Mouse (Mus musculus) CH12.LX (cell line): Measurements from ENCODE around the gene D330045A20Rik. TPM values are rescaled to one million over a fixed set of nuclear protein-coding genes. Genes with fewer than 3 reads are reported as not detected.

Source experiments
- DNase-seq: peaks from one replicate; pipeline ENCODE4 v3.0.0-alpha.2; 2013; ENCODE audit errors: extremely low read depth
- H3K27ac ChIP-seq: 2 replicates; pipeline ENCODE4 v1.5.1; 2012; ENCODE audit warnings: low read depth, mild to moderate bottlenecking, control low read depth, moderate library complexity; ENCODE audit not compliant: insufficient read depth
- H3K27me3 ChIP-seq: replicated peaks from 2 replicates; pipeline ENCODE3; 2012; ENCODE audit warnings: inconsistent platforms
- H3K36me3 ChIP-seq, 2 experiments: replicated peaks in 1 of 2; 2 replicates each; pipeline versions ENCODE3 to v1.6.1; 2012; ENCODE audit warnings: inconsistent platforms in 1 of 2, low read length in 1 of 2, mild to moderate bottlenecking in 1 of 2, mixed read lengths in 1 of 2, moderate library complexity in 1 of 2; ENCODE audit not compliant: control insufficient read depth in 1 of 2, insufficient read depth in 1 of 2
- H3K4me1 ChIP-seq, 2 experiments: 2 replicates each; pipeline ENCODE4 v1.6.1; 2012; ENCODE audit warnings: inconsistent platforms in 1 of 2, moderate library complexity in 1 of 2; ENCODE audit not compliant: insufficient read depth in 2 of 2, control insufficient read depth in 1 of 2
- H3K4me2 ChIP-seq: 2 replicates; pipeline ENCODE4 v1.6.1; 2012; ENCODE audit warnings: low read depth, mild to moderate bottlenecking, control low read depth; ENCODE audit not compliant: poor library complexity, insufficient read depth, severe bottlenecking
- H3K4me3 ChIP-seq, 3 experiments: fragments of 150-350 bp in 1 of 3; sonication (generic) in 1 of 3; replicated peaks in 1 of 3; 2 replicates each; pipeline versions ENCODE3 to v1.5.1; 2011 to 2012; ENCODE audit warnings: low read depth in 2 of 3, low read length in 2 of 3, mild to moderate bottlenecking in 2 of 3, moderate library complexity in 2 of 3, control low read depth in 1 of 3, improper control_type of control experiment in 1 of 3, inconsistent platforms in 1 of 3, mixed read lengths in 1 of 3; ENCODE audit not compliant: poor library complexity in 1 of 3
- H3K79me2 ChIP-seq: replicated peaks from 2 replicates; pipeline ENCODE4 v1.6.1; 2012; ENCODE audit warnings: mild to moderate bottlenecking, moderate library complexity; ENCODE audit not compliant: control insufficient read depth, poor library complexity, insufficient read depth, severe bottlenecking; ENCODE audit errors: extremely low read depth
- H3K9ac ChIP-seq: 2 replicates; pipeline ENCODE4 v1.6.1; 2012; ENCODE audit warnings: low read depth, mild to moderate bottlenecking, control low read depth, moderate library complexity; ENCODE audit not compliant: insufficient read depth
- H3K9me3 ChIP-seq: replicated peaks from 2 replicates; pipeline ENCODE3; 2012; ENCODE audit warnings: low read length, inconsistent platforms, mixed read lengths
- CHD1 ChIP-seq: IDR thresholded peaks from 2 replicates; pipeline ENCODE4 v1.6.1; 2012; ENCODE audit warnings: low read depth, low read length, improper control_type of control experiment, inconsistent platforms
- CTCF ChIP-seq, 2 experiments: IDR thresholded peaks in 1 of 2; conservative IDR thresholded peaks in 1 of 2; 2 replicates each; pipeline ENCODE4 v1.5.1; 2011 to 2012; ENCODE audit warnings: low read depth in 2 of 2, low read length in 2 of 2, improper control_type of control experiment in 1 of 2, inconsistent platforms in 1 of 2, mild to moderate bottlenecking in 1 of 2, moderate library complexity in 1 of 2
- ELF1 ChIP-seq: IDR thresholded peaks from 2 replicates; pipeline ENCODE4 v1.6.1; 2014; ENCODE audit warnings: low read depth, mild to moderate bottlenecking, inconsistent platforms, low read length, improper control_type of control experiment
- EP300 ChIP-seq: IDR thresholded peaks from 2 replicates; pipeline ENCODE4 v1.6.1; 2011; ENCODE audit warnings: low read length, improper control_type of control experiment
- GABPA ChIP-seq: IDR thresholded peaks from 2 replicates; pipeline ENCODE4 v1.6.1; 2012; ENCODE audit warnings: low read depth, low read length, improper control_type of control experiment, inconsistent platforms; ENCODE audit not compliant: insufficient replicate concordance
- IRF4 ChIP-seq: IDR thresholded peaks from 2 replicates; pipeline ENCODE4 v1.6.1; 2014; ENCODE audit warnings: low read depth, mild to moderate bottlenecking, inconsistent platforms, low read length, improper control_type of control experiment
- MAFK ChIP-seq: IDR thresholded peaks from 2 replicates; pipeline ENCODE4 v1.6.1; 2011; ENCODE audit warnings: low read length, improper control_type of control experiment; ENCODE audit not compliant: insufficient replicate concordance
- MEF2A ChIP-seq: IDR thresholded peaks from 2 replicates; pipeline ENCODE4 v1.6.1; 2014; ENCODE audit warnings: low read depth, mild to moderate bottlenecking, inconsistent platforms, low read length, improper control_type of control experiment, borderline replicate concordance
- NRF1 ChIP-seq: IDR thresholded peaks from 2 replicates; pipeline ENCODE4 v1.6.1; 2014; ENCODE audit warnings: low read depth, mild to moderate bottlenecking, inconsistent platforms, low read length, improper control_type of control experiment, moderate library complexity
- PAX5 ChIP-seq: IDR thresholded peaks from 2 replicates; pipeline ENCODE4 v1.6.1; 2012; ENCODE audit warnings: low read length, inconsistent platforms, mixed read lengths
- RCOR1 ChIP-seq: conservative IDR thresholded peaks from 2 replicates; pipeline ENCODE4 v1.6.1; 2012; ENCODE audit warnings: low read depth, mild to moderate bottlenecking, inconsistent platforms, low read length, improper control_type of control experiment
- UBTF ChIP-seq: IDR thresholded peaks from 2 replicates; pipeline ENCODE4 v1.6.1; 2012; ENCODE audit warnings: low read depth, mild to moderate bottlenecking, inconsistent platforms, low read length, improper control_type of control experiment, moderate library complexity
- USF2 ChIP-seq: conservative IDR thresholded peaks from 2 replicates; pipeline ENCODE4 v1.6.1; 2011; ENCODE audit warnings: low read depth, low read length, improper control_type of control experiment
- ZMIZ1 ChIP-seq: IDR thresholded peaks from 2 replicates; pipeline ENCODE4 v1.6.1; 2012; ENCODE audit warnings: low read depth, mild to moderate bottlenecking, inconsistent platforms, low read length, improper control_type of control experiment
- dilution Hi-C: fragments of 300-500 bp; cut with MboI; formaldehyde crosslinking; loops from 2 replicates; pipeline ENCODE4 v1.14.3; 2020; ENCODE audit warnings: low sequenced_read_pairs; ENCODE audit not compliant: extremely low pct_unique_long_range_greater_than_20kb, extremely low pct_ligation_motif_present
- in situ Hi-C: fragments of 300-500 bp; cut with MboI; formaldehyde crosslinking; loops from 3 replicates; pipeline ENCODE4 v1.14.3; 2019; ENCODE audit warnings: low sequenced_read_pairs, low pct_ligation_motif_present, low pct_unique_long_range_greater_than_20kb, mixed read lengths
- polyA plus RNA-seq: library from polyadenylated mRNA; unstranded; fragments of >175 nt; gene quantifications from 2 replicates; pipeline ENCODE4 v1.2.1, GENCODE M21; 2012; ENCODE audit warnings: low read depth; ENCODE audit not compliant: insufficient read length
- total RNA-seq, 2 experiments: library from RNA; depleted of rRNA; stranded (reverse); fragments of 300-350 nt in 1 of 2; fragments of >200 nt in 1 of 2; gene quantifications; 2 replicates each; pipeline ENCODE4 v1.2.3; 2012 to 2014

Gene D330045A20Rik
- total and polyA plus RNA-seq, 3 experiments: not detected

DNA sequence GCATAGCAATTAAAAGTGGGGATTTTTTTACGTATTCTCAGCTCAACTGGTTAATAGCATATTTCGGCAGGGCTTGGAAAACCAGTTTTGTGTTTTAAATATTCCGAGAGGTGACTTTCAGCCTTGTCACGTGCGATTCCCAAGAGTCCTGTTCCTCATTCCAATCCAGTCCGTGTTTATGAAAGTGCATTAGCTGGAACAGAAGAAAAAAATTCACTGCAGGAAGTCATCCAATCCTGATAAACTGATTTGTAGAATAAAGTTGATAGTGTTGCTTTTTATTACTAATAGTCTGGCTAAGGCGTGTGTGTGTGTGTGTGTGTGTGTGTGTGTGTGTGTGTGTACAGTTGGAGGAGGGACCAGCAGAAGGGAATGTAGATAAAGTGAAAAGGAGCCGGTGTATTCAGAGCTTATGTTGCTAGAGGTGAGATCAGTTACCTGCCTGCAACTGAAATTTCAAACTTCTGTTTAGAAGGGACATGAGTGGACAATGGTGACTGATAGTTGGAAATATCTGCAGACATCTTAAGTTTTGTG is 82.8 kb downstream of the D330045A20Rik start, which contains the start of gene Rnf128:
Gene Rnf128, plus strand, starts transcription at position 392 of the 537 bp plus-strand sequence.
- Histone ChIP-seq H3K79me2 (no peaks in the 10 kb centered on the region), H3K4me3 (no peak within 1 kb of the TSS), H3K9ac (no peak within 1 kb of the TSS), H3K27ac (no peak within 1 kb of the TSS), H3K36me3 (no peaks in the 10 kb centered on the region), H3K4me1 (no peaks in the 10 kb centered on the region), H3K27me3 (no peaks in the 10 kb centered on the region), H3K4me2 (no peak within 1 kb of the TSS), H3K9me3 (no peaks in the 10 kb centered on the region)
- dilution Hi-C loops (no loop called here), in situ Hi-C loops (no loop called here)
- no peak for TF ChIP-seq USF2
- no peak for TF ChIP-seq MEF2A
- TF ChIP-seq PAX5: no peak
- TF ChIP-seq NRF1: no peak
- no peak for TF ChIP-seq ZMIZ1
- TF ChIP-seq MAFK: no peak
- no peak for TF ChIP-seq CHD1
- TF ChIP-seq UBTF: no peak
- no peak for TF ChIP-seq RCOR1
- no peak for TF ChIP-seq GABPA
- TF ChIP-seq ELF1: no peak
- no peak for DNase-seq

GRCm38 (mm10) chrX:139570054-139570453 is 89.9 kb downstream of the D330045A20Rik start:
- H3K4me1 ChIP-seq: no peaks in the 10 kb centered on the region
- peak; percentile 2 for DNase-seq
- no peaks in the 10 kb centered on the region for H3K9me3 ChIP-seq
- no peaks in the 10 kb centered on the region for H3K36me3 ChIP-seq
- no peak overlapping the region for H3K9ac ChIP-seq
- no peaks in the 10 kb centered on the region for H3K27me3 ChIP-seq
- H3K27ac ChIP-seq: no peak overlapping the region
- no peak overlapping the region for H3K4me2 ChIP-seq
- H3K79me2 ChIP-seq: no peaks in the 10 kb centered on the region
- TF ChIP-seq CTCF (conservative IDR thresholded peaks at IDR 0.05 in 1 of 2, IDR thresholded peaks at IDR 0.05 in 1 of 2; ENCODE audit: low read depth in 2 of 2, low read length in 2 of 2): no peak
- TF ChIP-seq EP300: 0 out of 2 replicates have a peak, but pooled peaks have one; percentile 33
- TF ChIP-seq IRF4: 0 out of 2 replicates have a peak, but pooled peaks have one; percentile 37
- dilution Hi-C loops (no loop called here), in situ Hi-C loops (no loop called here)
- no peak overlapping the region for H3K4me3 ChIP-seq
